In the genomic region with DNA sequence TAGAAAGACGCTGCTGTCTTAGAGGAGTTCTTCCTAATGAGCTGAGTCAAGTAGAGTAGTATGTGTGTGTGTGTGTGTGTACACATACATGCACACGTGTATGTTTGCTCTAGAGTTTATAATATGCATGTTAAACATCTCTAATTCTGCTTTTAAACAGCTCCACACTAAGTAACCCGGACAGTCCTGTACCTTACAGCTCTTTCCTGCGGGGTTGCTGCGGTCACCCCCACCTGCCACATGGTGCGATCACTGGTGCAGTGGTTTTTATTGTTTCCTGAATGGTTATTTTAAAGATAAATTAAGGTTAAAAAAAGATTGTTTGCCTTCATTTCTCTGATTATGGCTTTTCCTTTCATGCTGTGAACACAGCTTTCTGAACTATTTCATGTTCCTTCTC, we compare ENCODE assay signal across 21 mouse cellular contexts.
DNase-seq lines count a peak whose midpoint lies in the region; ATAC-seq lines count a peak whose summit lies in the region.
"Had no signal": no experiment of that assay in that cellular context is flagged by ENCODE, and none has a peak within 500 bp of the region (broad histone marks: within the 10 kb centered on the region; RNA-seq: fewer than 3 reads in every experiment).

No protein-coding gene starts in this region.

- no peaks in the 10 kb centered on the region for H3K36me3 ChIP-seq in midbrain, embryonic 11.5 days (ENCODE audit: control insufficient read depth, insufficient read depth, low read length)
- no peaks in the 10 kb centered on the region for H3K36me3 ChIP-seq in midbrain, embryonic 14.5 days (ENCODE audit: control insufficient read depth, insufficient read depth, low read length)
- H3K36me3 ChIP-seq: embryonic facial prominence, embryonic 13.5 days; forebrain, embryonic 12.5 days; heart, embryonic 13.5 days; hindbrain, embryonic 12.5 days had no signal

- H3K4me3 ChIP-seq in midbrain, embryonic 11.5 days (ENCODE audit: low read depth, low read length), result no peak overlapping the region
- no peak overlapping the region for H3K4me3 ChIP-seq in midbrain, embryonic 14.5 days (replicated peaks; ENCODE audit: low read depth, low read length)
- H3K4me3 ChIP-seq: embryonic facial prominence, embryonic 13.5 days; forebrain, embryonic 12.5 days; heart, embryonic 13.5 days; hindbrain, embryonic 12.5 days had no signal

- no peaks in the 10 kb centered on the region for H3K4me1 ChIP-seq in midbrain, embryonic 11.5 days (ENCODE audit: control insufficient read depth, insufficient read depth, low read length)
- no peaks in the 10 kb centered on the region for H3K4me1 ChIP-seq in midbrain, embryonic 14.5 days (ENCODE audit: control insufficient read depth, insufficient read depth, low read length)
- H3K4me1 ChIP-seq: embryonic facial prominence, embryonic 13.5 days; forebrain, embryonic 12.5 days; heart, embryonic 13.5 days; hindbrain, embryonic 12.5 days had no signal

- no peak overlapping the region for H3K27ac ChIP-seq in midbrain, embryonic 11.5 days (ENCODE audit: low read depth, low read length)
- no peak overlapping the region for H3K27ac ChIP-seq in midbrain, embryonic 14.5 days (replicated peaks; ENCODE audit: low read depth, low read length)
- H3K27ac ChIP-seq: embryonic facial prominence, embryonic 13.5 days; forebrain, embryonic 12.5 days; heart, embryonic 13.5 days; hindbrain, embryonic 12.5 days; hindbrain, postnatal 0 days had no signal

- WGBS in midbrain, embryonic 11.5 days, result 85% methylated on average over 6 of the region's 6 CpGs
- WGBS in midbrain, embryonic 14.5 days, result 83% methylated on average over 6 of the region's 6 CpGs

- no peak overlapping the region for H3K9ac ChIP-seq in midbrain, embryonic 11.5 days (ENCODE audit: low read length)
- H3K9ac ChIP-seq in midbrain, embryonic 14.5 days (replicated peaks; ENCODE audit: low read length), result no peak overlapping the region
- H3K9ac ChIP-seq: embryonic facial prominence, embryonic 13.5 days; forebrain, embryonic 12.5 days; heart, embryonic 13.5 days; hindbrain, embryonic 12.5 days had no signal

- no peaks in the 10 kb centered on the region for H3K27me3 ChIP-seq in midbrain, embryonic 11.5 days (ENCODE audit: control insufficient read depth, insufficient read depth, low read length)
- H3K27me3 ChIP-seq in midbrain, embryonic 14.5 days (ENCODE audit: control insufficient read depth, insufficient read depth, low read length), result no peaks in the 10 kb centered on the region
- H3K27me3 ChIP-seq: embryonic facial prominence, embryonic 13.5 days; forebrain, embryonic 12.5 days; heart, embryonic 13.5 days; hindbrain, embryonic 12.5 days had no signal

- peak; percentile 17 for DNase-seq in midbrain, embryonic 11.5 days (ENCODE audit: low spot score, missing footprints)
- no peak for DNase-seq in midbrain, embryonic 14.5 days
- no peak for DNase-seq in right cerebral cortex, postnatal 4 days
- DNase-seq in kidney, postnatal 10 days, result no peak
- DNase-seq: adrenal gland, postnatal 10 days; B cell, adult 2 months; cerebellum, adult 11 months; cerebellum, adult 8-10 months; cerebellum, postnatal 25 days; gastrocnemius, postnatal 10 days; heart, postnatal 36 days had no signal

- H3K4me2 ChIP-seq in midbrain, embryonic 11.5 days, result no peak overlapping the region
- H3K4me2 ChIP-seq in midbrain, embryonic 14.5 days (ENCODE audit: low read length), result no peak overlapping the region
- H3K4me2 ChIP-seq: embryonic facial prominence, embryonic 13.5 days; forebrain, embryonic 12.5 days; heart, embryonic 13.5 days; hindbrain, embryonic 12.5 days had no signal

- no peak for ATAC-seq in midbrain, embryonic 11.5 days (ENCODE audit: low FRiP score)
- ATAC-seq in midbrain, embryonic 14.5 days (ENCODE audit: low FRiP score, low TSS enrichment), result no peak
- peak; percentile 42 for ATAC-seq in granulocyte monocyte progenitor cell, adult 5-6 weeks (replicated peaks; ENCODE audit: poor library complexity, severe bottlenecking)
- peak; percentile 73 for ATAC-seq in megakaryocyte progenitor cell, adult 5-6 weeks (replicated peaks; ENCODE audit: poor library complexity)
- ATAC-seq: CD4-positive, CD25-positive, alpha-beta regulatory T cell, adult 4 months; forebrain, embryonic 16.5 days; hindbrain, postnatal 0 days had no signal

- no peaks in the 10 kb centered on the region for H3K9me3 ChIP-seq in midbrain, embryonic 11.5 days (ENCODE audit: control insufficient read depth, low read length)
- H3K9me3 ChIP-seq in midbrain, embryonic 14.5 days (ENCODE audit: control insufficient read depth, low read length), result no peaks in the 10 kb centered on the region
- H3K9me3 ChIP-seq: embryonic facial prominence, embryonic 13.5 days; forebrain, embryonic 12.5 days; G1E; heart, embryonic 13.5 days; hindbrain, embryonic 12.5 days had no signal

Comparison
In these comparisons a context has a peak if more than half of its experiments do, and no peak if none do; other contexts are left out.
1. ATAC-seq: peak in granulocyte monocyte progenitor cell, adult 5-6 weeks (single experiment) and megakaryocyte progenitor cell, adult 5-6 weeks (single experiment); none in midbrain, embryonic 11.5 days (single experiment) and midbrain, embryonic 14.5 days (single experiment).